Mouse (Mus musculus) adrenal gland, postnatal 10 days (tissue): ENCODE results near the gene Gm20518. TPM values are rescaled to one million over a fixed set of nuclear protein-coding genes. Genes with fewer than 3 reads are reported as not detected.

Experiments used
- DNase-seq: peaks from one replicate; pipeline ENCODE4 v3.0.0; 2021; ENCODE audit warnings: mixed read lengths
- total RNA-seq, 2 experiments: library from RNA; stranded (reverse); gene quantifications; 2 replicates each; pipeline ENCODE4 v1.2.3; 2021

Gene Gm20518
- total RNA-seq, 2 experiments from 2014 or later: 0.18 to 0.30 TPM

DNA sequence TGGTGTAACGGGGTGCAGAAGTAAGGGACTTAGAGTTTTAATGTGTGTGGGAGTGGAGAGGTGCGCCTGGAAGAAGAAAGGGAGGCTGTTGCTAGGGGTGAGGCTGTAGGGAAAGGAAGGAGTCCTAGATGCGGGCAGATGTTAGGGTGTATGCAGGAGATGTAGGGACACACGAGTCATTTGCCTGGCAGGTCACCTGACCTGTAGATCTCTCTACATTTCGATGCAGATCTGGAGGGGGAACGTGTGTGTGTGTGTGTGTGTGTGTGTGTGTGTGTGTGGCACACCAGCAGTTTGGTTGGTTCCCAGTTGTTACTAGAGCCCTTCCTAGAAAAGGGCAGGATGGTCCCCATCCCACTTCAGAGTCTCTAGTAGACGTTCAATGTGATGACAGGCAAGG, 86.5 kb downstream of the Gm20518 start:
- no peak for DNase-seq

DNA sequence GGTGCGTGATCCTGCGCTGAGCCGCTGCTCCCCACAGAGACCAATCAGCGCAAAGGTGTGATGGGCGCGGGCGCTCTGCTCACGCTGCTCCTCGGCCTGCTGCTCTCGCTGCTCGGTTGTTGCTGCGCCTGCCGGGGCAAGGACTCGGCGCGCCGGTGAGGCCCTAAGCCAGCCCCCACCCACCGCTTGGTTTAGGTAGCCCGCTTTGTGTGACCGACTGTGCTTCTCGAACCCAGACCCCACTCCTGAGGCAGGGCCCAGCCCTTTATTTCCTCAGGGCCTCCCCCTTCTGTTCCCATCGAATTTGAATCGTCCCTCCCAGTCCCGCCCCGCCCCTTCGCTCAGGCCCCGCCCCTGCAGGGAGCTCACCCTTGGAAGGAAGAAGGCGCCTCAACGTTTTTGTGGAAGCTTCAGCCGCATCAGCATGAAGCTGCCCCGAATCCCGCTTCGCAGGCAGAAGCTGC, 87.0 kb downstream of the Gm20518 start:
- DNase-seq: peak; percentile 54

DNA sequence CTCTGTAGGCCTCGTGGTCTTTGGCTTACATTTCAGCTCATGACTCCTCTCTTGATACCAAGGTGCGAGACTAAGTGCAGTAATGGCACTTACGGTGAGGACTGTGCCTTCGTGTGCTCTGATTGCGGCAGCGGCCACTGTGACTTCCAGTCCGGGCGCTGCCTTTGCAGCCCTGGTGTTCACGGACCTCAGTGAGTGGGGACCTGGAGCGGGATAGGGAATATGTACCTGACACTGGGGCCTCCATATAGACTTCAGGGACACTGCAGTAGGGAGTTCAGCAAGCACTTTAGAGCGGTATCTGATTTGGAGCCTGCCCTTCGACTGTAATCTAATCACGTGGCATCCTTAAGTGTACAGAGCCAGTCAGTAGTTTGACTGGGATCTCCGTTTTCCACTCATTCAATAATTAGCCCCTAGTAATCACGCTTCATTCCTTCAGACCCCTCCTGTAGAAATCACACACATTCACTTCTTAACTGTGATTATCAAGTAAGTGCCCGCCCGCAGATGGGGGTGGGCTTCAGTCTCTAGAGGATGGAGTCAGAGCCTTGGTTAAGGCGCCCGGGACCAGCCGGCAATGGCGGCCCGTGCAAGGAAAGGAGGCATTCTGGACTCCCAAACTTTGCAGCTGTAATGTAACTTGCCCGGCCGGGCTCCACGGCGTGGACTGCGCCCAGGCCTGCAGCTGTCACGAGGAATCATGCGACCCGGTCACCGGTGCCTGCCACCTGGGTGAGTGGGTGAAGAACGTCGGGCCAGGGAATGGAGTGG, 87.6 kb downstream of the Gm20518 start:
- DNase-seq: no peak

DNA sequence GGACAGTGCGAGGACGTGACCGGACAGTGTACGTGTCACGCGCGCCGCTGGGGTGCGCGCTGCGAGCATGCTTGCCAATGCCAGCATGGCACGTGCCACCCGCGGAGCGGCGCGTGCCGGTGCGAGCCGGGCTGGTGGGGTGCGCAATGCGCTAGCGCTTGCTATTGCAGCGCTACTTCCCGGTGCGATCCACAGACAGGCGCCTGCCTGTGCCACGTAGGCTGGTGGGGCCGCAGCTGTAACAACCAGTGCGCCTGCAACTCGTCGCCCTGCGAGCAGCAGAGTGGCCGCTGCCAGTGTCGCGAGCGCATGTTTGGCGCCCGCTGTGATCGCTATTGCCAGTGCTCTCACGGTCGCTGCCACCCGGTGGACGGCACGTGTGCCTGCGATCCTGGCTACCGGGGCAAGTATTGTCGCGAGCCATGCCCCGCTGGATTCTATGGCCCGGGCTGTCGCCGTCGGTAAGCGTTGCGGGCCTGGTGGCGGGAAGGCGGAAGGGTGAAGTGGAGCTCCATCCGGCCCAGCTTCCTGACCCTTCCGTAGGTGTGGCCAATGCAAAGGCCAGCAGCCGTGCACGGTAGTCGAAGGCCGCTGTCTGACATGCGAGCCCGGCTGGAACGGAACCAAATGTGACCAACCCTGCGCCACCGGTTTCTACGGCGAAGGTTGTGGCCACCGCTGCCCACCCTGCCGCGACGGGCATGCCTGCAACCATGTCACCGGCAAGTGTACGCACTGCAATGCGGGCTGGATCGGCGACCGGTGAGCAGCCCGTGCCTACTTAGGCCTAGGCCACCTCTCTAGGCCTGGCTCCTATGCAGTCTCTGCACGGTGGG, 88.4 kb downstream of the Gm20518 start:
- peak; percentile 50 for DNase-seq

DNA sequence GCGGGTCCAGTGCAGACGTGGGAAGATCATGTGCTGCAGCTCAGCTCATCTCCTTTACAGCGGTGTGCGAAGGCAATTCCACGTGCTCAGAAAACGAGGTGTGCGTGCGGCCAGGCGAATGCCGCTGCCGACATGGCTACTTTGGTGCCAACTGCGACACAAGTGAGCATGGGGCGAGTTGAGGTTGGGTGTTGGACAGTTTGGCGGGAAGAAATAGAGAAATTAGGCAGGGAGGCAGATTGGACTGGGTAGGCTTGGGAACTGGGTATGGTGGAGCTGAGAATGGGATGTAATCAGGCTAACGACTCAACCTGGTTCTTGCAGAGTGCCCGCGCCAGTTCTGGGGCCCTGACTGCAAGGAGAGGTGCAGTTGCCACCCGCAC, 89.0 kb downstream of the Gm20518 start:
- no peak for DNase-seq

DNA sequence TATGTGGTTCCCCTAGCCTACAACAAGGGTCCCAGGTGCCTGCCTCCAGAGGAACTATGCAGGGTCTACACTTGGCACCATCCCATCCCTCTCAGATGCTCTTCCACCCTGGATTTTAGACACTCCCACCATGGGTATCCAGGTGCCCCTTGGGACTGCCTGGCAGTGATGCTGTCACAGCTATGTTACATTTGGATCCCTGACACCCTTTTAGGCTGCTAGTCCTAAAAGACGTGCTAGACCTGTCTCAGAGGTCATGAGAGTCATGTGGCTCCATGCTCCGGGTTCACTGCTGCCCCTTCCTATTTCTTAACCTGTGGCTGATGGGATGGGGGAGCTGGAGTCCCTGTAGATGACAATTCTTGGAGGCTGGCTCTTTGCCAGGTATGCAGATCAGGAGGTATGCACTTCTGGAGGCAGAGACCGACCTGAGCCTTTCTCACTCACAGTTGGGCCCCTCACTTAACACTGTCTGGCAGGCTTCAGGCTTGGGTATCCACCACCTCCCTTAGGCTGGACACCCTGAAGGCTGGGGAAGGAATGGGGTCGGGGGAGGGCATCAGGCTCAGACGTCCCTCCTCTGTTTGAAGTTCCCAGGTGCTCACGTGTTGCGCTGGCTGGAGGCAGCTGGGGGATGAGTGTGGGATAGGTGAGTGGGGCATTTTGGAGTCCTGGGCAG, 89.6 kb downstream of the Gm20518 start:
- DNase-seq: no peak

DNA sequence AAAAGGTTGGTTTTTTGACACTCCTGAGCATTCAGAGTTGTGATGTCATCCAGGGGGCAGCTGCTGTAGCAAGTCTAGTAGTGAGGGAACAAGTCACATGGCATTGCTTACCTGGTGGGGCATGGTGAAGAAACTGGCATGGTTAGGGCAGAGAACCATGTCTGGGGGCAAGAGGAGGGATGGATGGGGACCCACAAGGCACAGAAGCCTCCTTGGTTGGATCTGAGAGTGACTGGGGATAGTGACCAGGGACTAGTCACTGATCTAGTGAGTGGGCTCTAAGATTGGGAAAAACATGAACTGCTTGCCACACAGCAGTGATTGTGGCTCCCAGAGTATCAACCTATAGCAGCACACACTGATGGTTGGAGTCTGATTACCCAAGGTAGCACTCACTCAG, 91.9 kb downstream of the Gm20518 start:
- no peak for DNase-seq

DNA sequence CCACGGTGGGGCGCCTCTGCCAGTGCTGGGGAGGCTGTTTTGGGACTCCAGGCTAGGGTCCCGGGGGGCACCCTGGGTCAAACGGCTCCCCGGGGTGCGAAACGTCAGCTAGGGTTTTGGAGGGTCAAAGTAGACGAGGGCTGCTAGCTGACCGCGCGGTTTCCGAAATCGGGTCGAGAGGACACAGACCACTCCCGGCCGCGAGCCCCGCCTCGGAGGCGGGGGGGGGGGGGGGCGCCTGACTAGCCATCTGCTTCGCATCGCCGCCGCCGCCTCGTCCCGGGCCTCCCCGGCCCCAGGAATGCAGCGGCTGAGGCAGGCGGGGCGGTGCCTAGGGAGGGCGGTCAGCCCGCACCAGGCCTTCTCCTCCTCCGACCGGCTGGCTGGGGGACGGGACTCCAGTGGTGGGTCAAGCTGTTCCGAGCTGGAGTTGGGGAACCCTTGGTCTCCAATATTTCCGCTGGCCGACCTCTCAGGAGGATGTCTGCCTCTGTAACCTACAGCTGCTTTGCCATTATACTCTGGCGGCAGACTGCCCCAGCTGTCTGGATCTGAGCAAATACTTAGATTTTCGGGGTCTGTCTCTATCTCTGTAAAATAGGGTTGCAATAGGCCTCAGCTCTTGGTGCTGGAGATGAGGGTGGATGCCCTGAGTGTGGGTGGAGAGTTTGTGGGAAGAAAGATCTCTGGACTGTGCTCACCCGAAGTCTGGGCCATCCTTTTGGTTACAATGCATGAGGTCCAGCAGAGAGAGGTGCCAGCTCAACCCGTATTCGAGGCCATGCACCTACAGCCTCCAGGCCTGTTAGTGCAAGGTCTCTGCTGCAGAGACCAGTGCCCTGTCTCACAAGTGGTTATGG, 92.9 kb downstream of the Gm20518 start:
- peak; percentile 52 for DNase-seq

DNA sequence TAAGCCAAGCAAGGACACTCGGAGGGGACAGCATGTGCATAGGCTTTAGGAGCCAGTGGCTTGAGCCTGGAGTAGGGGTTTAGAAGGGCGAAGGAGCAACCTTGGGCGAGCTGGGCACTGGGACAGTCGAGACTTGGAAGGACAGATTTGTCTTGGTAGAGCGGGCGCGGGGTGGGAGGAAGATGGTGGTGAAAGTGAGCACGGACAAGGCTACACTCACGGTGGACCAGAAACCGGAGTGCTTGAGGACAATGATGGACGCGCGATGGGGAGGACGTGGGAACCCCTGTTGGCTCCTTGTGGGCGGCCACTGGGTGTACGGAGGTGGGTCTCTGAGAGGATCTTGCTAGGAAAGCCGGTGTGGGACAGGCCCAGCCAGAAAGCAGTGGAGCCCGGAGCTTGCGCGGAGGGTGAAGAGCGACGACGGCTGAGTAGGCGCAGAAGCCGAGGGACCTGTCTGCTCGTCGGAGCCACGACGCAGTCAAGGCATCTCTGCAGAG, 93.6 kb downstream of the Gm20518 start:
- peak; percentile 23 for DNase-seq

DNA sequence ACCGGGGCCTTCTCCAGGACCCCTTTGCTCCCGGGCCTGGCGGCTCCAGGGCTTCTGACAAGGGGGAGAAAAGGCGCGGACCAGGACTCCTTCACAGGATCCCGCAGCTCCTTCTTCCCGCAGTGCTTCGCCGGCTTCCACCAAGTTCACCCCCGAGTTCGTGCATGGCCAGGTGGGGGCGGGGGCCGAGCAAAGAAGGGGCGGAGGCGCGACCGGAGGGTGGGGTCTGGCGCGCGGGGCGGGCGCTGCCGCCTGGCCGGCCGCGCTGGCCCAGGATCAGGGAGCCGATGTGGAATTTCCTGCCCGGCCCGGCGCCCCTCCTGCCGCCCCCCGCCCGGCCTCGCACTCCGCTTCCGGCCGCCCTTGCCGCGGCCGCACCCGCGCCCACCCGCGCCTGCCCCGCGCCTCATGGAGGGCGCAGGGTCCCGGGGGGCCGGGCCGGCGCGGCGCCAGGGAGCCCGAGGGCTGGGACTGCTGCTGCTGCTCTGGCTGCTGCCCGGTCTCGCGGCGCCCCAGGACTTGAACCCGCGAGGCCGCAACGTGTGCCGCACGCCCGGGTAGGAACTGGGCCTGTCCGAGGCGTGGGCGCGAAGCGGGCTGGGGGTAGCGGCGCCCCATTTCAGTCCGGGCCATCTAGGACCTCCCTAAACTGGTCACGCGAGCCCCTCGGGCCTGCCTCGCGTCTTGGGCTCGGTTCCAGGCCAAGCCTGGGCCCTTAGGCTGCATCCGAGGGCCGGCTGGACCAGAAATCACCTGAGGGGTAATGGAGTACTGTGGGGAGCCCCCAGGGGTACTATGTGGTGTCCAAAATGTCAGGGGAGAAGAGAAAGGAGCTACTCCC, 94.3 kb downstream of the Gm20518 start, which contains the start of gene Scarf2:
Scarf2 (plus strand) TSS at position 312 of the 841 bp plus-strand sequence.
- DNase-seq: peak; percentile 62

DNA sequence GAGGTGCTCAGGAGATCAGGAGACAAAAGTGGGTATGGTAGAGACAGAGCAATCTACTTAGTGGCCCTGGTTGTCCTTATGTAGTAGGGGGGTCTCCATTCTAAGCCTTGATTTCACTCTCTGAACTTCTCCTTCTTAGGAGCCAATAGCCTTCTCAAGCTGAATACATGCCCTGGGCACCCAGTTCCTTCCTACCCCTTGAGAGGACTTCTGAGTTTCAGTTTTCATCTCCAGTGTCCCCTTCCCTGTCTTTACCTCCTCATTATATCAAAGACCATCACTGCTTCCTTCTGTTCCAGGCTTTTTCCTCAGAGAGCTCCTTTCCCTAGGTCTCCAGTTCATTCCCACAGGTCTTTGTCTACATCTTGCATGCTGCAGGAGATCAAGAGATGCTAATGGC, 95.0 kb downstream of the Gm20518 start:
- no peak for DNase-seq

DNA sequence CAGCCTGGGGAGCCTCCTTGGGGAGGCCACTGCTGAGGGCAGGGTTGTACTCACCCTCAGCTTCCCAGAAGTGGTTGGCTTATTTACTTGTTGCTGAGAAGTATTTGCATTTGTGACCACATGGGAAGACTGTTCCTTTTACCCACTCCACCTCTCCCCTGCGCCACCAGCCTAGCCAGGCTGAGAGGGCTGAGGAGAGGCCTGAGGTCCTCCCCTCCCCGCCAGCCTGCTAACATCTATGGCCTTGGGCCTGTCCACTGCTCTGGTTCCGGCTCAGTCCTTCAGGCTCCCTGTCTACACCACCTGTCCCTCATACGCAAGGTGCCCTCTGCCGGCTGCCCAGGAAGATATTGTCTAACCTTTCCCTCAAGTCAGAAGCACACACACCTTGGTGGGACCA, 95.8 kb downstream of the Gm20518 start:
- DNase-seq: no peak

DNA sequence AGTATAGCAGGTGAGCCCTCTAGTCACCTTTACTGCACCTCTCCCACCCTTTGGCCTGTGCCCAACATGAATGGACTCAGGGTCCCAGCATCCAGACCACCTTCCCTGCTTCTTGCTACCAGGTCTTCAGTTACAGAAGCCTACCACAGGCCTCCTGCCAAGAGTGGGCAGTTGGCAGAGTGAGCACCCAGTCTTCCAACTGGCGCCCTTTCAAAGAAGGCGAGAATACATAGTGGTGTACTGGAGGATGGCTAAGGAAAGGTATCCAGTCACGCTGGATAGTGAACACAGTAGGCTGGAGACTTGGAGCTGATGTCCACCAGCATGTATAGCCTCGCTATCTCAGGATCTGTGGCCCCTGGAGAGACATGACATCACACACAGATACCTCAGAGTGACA, 97.4 kb downstream of the Gm20518 start:
- no peak for DNase-seq

DNA sequence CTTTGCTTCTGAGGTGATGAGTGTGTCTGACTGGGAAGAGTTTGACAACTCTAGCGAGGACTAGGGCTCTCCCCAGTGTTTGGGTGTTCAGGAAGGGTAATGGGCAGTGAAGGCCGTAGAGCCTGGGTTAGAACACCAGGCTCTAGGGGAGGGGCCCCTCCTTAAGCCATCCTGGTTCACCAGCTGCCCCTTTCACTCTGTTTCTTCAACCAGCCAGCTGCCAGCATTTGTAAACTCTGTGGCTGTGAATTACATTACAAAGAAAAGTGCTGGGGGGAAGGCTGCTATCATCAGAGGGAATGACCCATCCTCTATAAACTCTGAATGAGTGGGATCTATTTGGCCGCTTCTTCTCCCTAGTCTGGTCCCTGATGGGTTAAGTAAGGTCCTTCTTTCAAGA, 98.7 kb downstream of the Gm20518 start:
- DNase-seq: no peak

DNA sequence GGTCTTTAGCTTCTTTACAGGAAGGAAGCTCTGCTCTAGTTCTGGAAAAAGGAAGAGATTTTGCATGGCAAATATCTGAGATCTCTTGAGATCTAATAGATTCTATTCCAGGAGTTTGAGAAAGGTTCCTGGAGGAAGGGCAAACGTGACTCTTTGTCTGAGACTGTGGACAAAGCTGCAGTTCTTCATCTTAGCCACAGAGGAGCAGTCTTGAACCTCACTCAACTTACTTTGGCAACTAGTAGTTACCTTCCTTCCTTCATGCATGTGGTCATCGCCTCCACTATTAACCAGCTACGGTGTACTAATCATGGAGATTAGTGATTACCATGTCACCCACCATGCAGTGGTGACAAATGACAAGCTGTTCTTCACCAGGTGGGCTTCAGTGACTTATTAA, 106.1 kb downstream of the Gm20518 start:
- no peak for DNase-seq

Other genes starting within 250 kb of the Gm20518 start
- 1 to 10 TPM; 2.5 to 3.2 TPM for gene Ccdc74a, start 245.2 kb downstream of the Gm20518 start, total RNA-seq
- 10 to 100 TPM; 42.7 to 55.3 TPM for gene Med15, start 158.8 kb downstream of the Gm20518 start, total RNA-seq
- 10 to 100 TPM; 30.6 to 47.9 TPM for gene Klhl22, start 132.1 kb downstream of the Gm20518 start, total RNA-seq
- gene Scarf2, start 94.4 kb downstream of the Gm20518 start, total RNA-seq: 10 to 100 TPM; 15.0 to 16.7 TPM
- not detected for gene B830017H08Rik, start 58.5 kb downstream of the Gm20518 start, total RNA-seq
- gene Car15, start 53.3 kb downstream of the Gm20518 start, total RNA-seq: 1 to 10 TPM; 1.3 to 1.9 TPM
- under 1 TPM in 1 of 2 experiments, not detected in 1; 0.06 TPM for gene Tssk1, start 2.6 kb upstream of the Gm20518 start, total RNA-seq
- 10 to 100 TPM; 60.6 to 63.9 TPM for gene Dgcr2, start 6.9 kb upstream of the Gm20518 start, total RNA-seq
- gene Tssk2, start 7.0 kb upstream of the Gm20518 start, total RNA-seq: not detected
- 10 to 100 TPM; 19.4 to 23.1 TPM for gene Ess2, start 19.7 kb upstream of the Gm20518 start, total RNA-seq
- gene Gsc2, start 23.4 kb upstream of the Gm20518 start, total RNA-seq: not detected
- 100 to 1,000 TPM; 115 to 121 TPM for gene Slc25a1, start 36.5 kb upstream of the Gm20518 start, total RNA-seq
- under 1 TPM in 1 of 2 experiments, not detected in 1; 0.36 TPM for gene Vpreb2, start 88.8 kb upstream of the Gm20518 start, total RNA-seq
- 10 to 100 TPM; 57.4 to 60.9 TPM for gene Dgcr6, start 161.2 kb upstream of the Gm20518 start, total RNA-seq
- gene Prodh, start 198.5 kb upstream of the Gm20518 start, total RNA-seq: 10 to 100 TPM; 14.9 to 16.5 TPM
- gene Rtn4r, start 236.0 kb upstream of the Gm20518 start, total RNA-seq: under 1 TPM; 0.66 to 0.94 TPM